ENCODE assay signal across 8 mouse cellular contexts in the genomic region with DNA sequence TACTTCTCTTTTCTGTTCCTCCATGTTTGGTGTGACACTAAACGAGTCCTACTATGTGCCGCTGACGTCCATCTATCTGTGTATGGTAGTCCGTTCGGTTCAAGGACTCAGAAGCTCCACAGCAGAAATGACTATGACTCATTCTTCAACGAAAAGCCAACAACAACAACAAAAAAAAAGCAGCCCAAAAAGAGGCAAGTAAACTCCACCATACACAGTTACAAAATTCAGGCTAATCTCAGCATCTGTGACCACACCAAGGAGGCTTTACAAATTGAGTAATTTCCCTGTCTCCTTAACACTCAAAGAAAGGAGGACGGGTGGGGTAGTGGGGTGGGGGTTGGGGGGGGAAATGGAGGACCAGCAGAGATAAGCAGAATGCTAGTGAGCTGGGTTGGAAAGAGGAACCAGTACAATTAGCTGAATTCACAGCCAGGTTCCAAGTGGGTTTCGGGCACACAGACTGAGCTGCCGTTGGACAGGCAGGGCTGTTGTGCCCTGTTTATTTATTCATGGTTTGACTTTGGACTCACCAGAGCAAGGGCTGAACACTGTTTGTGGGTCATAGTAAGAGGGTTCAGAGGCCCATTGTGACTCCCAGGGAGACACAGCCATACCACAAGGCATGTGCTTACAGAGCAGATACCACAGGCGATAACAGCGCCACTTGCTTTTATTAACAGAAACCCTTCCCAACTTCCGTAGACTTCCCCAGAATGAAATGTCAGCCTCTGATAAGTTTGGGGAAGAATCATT.
DNase-seq lines count a peak whose midpoint lies in the region; ATAC-seq lines count a peak whose summit lies in the region.

No protein-coding gene starts in this region.

- H3K36me3 ChIP-seq in stomach, embryonic 15.5 days = no peaks in the 10 kb centered on the region

- 0 out of 2 replicates have a peak, but pooled peaks cover 5% of the 10 kb centered on the region for H3K4me1 ChIP-seq in stomach, embryonic 15.5 days

- DNase-seq in lung, postnatal 36 days = peak; percentile 28
- DNase-seq in lung, postnatal 10 days = no peak
- peak; percentile 29 for DNase-seq in large intestine, adult 2 months (ENCODE audit: low read depth, low spot score)
- no peak for DNase-seq in lung, postnatal 14 days
- no peak for DNase-seq in gastrocnemius, postnatal 10 days
- no peak for DNase-seq in cerebellum, adult 18-20 months

- peak; percentile 74 for ATAC-seq in common myeloid progenitor, adult 5-6 weeks (replicated peaks; ENCODE audit: low read depth, poor library complexity, severe bottlenecking)
- peak; percentile 79 for ATAC-seq in stomach, embryonic 15.5 days (ENCODE audit: insufficient read depth, low FRiP score, low read depth)

- H3K27ac ChIP-seq in stomach, embryonic 15.5 days = 0 out of 2 replicates have a peak overlapping the region, but pooled peaks have one; percentile 14

- WGBS in large intestine, adult 2 months = 34% methylated on average over 12 of the region's 12 CpGs
- 64% methylated on average over 12 of the region's 12 CpGs for WGBS in stomach, embryonic 15.5 days

- H3K9me3 ChIP-seq in stomach, embryonic 15.5 days = no peaks in the 10 kb centered on the region

- H3K9ac ChIP-seq in stomach, embryonic 15.5 days = no peak overlapping the region

- H3K4me3 ChIP-seq in stomach, embryonic 15.5 days (replicated peaks) = no peak overlapping the region

- no peaks in the 10 kb centered on the region for H3K27me3 ChIP-seq in stomach, embryonic 15.5 days (replicated peaks)

- H3K4me2 ChIP-seq in stomach, embryonic 15.5 days = no peak overlapping the region

Comparison
In these comparisons a context has a peak if more than half of its experiments do, and no peak if none do; other contexts are left out.
1. DNase-seq: peak in lung, postnatal 36 days (single experiment) and large intestine, adult 2 months (single experiment); none in lung, postnatal 10 days (single experiment), lung, postnatal 14 days (single experiment), gastrocnemius, postnatal 10 days (single experiment) and cerebellum, adult 18-20 months (0 of 2).